Mouse (Mus musculus) liver, postnatal 0 days (tissue): Measurements from ENCODE around the gene Samd15. TPM values are rescaled to one million over a fixed set of nuclear protein-coding genes. Genes with fewer than 3 reads are reported as not detected.
A peak's percentile ranks its signal among the peaks of the same experiment; 100 is the strongest.

Experiments
- ATAC-seq: fragments of 200-750 bp; cut with Nextera tagmentation; 2 replicates; pipeline ENCODE4 v1.8.0; 2017; ENCODE audit warnings: mild to moderate bottlenecking, moderate library complexity
- DNase-seq: peaks from one replicate; pipeline ENCODE4 v3.0.0-alpha.2; 2016
- H3K27ac ChIP-seq: fragments of 300-500 bp; sonication (generic); 2 replicates; pipeline ENCODE4 v1.5.1; 2014; ENCODE audit warnings: antibody characterized with exemption, moderate library complexity, mild to moderate bottlenecking, low read depth
- H3K27me3 ChIP-seq: fragments of 300-500 bp; sonication (generic); 2 replicates; pipeline ENCODE4 v1.6.1; 2014; ENCODE audit warnings: low read length, control low read depth, mixed read lengths; ENCODE audit not compliant: insufficient read depth
- H3K36me3 ChIP-seq: fragments of 300-500 bp; sonication (generic); replicated peaks from 2 replicates; pipeline ENCODE4 v1.6.1; 2014; ENCODE audit warnings: mild to moderate bottlenecking, control low read depth, low read length, moderate library complexity, mixed read lengths; ENCODE audit not compliant: insufficient read depth
- H3K4me1 ChIP-seq: fragments of 300-500 bp; sonication (generic); 2 replicates; pipeline ENCODE4 v1.6.1; 2014; ENCODE audit warnings: antibody characterized with exemption, mild to moderate bottlenecking, control low read depth; ENCODE audit not compliant: insufficient read depth
- H3K4me2 ChIP-seq: fragments of 300-500 bp; sonication (generic); 2 replicates; pipeline ENCODE4 v1.6.1; 2014; ENCODE audit warnings: low read depth, mild to moderate bottlenecking, low read length, moderate library complexity, mixed read lengths
- H3K4me3 ChIP-seq: fragments of 300-500 bp; sonication (generic); 2 replicates; pipeline ENCODE4 v1.5.1; 2014; ENCODE audit warnings: low read depth, low read length
- H3K9ac ChIP-seq: fragments of 300-500 bp; sonication (generic); replicated peaks from 2 replicates; pipeline ENCODE4 v1.6.1; 2014; ENCODE audit warnings: mild to moderate bottlenecking, moderate library complexity
- H3K9me3 ChIP-seq: fragments of 300-500 bp; sonication (generic); 2 replicates; pipeline ENCODE4 v1.6.1; 2016; ENCODE audit warnings: mild to moderate bottlenecking, control low read depth, low read length, mixed read lengths
- CTCF ChIP-seq: sonication (generic); IDR thresholded peaks from 2 replicates; pipeline ENCODE4 v1.5.1; 2016; ENCODE audit warnings: antibody characterized with exemption, low read depth
- EP300 ChIP-seq: IDR thresholded peaks from 2 replicates; pipeline ENCODE4 v1.6.1; 2016; ENCODE audit warnings: antibody characterized with exemption, low read depth, mild to moderate bottlenecking
- WGBS: fragments of 180-500 bp; shearing (Covaris S2); extraction: QIAGEN DNeasy Blood & Tissue Kit; methylation state at CpG from one replicate; pipeline ENCODE4 v1.1.7; 2014; ENCODE audit not compliant: insufficient replicate concordance; 5-methylcytosine and 5-hydroxymethylcytosine counted together
- polyA plus RNA-seq: library from polyadenylated mRNA; unstranded; fragments of >200 nt; fragmentation: Nextera tagmentation; extraction: Ambion mirVana; gene quantifications from 2 replicates; pipeline ENCODE4 v1.2.1, GENCODE M21; 2015

Samd15 gene
- polyA plus RNA-seq, 1 experiment from 2014 or later, result 2.8 TPM

- TF ChIP-seq EP300 (no peak), CTCF (no peak)
- Histone ChIP-seq H3K4me1 (no peaks in the 10 kb centered on the region), H3K4me2 (no peak overlapping the region), H3K9ac (no peak overlapping the region), H3K4me3 (no peak overlapping the region), H3K9me3 (no peaks in the 10 kb centered on the region), H3K36me3 (no peaks in the 10 kb centered on the region), H3K27me3 (no peaks in the 10 kb centered on the region), H3K27ac (no peak overlapping the region)
- ATAC-seq (no peak), DNase-seq (no peak)
- 68% methylated on average over 7 of the region's 7 CpGs for WGBS
These were observed 19.8 kb downstream of the Samd15 start for GRCm38 (mm10) chr12:87219362-87219761.

GRCm38 (mm10) chr12:87224950-87225349 lies 25.4 kb downstream of the Samd15 start:
- Histone ChIP-seq H3K4me3 (no peak overlapping the region), H3K27ac (no peak overlapping the region), H3K9me3 (peaks cover 2% of the 10 kb centered on the region; the same call in 1 of the 2 replicates), H3K4me2 (no peak overlapping the region), H3K27me3 (no peaks in the 10 kb centered on the region), H3K4me1 (peaks cover 4% of the 10 kb centered on the region; the same call in 1 of the 2 replicates), H3K9ac (no peak overlapping the region), H3K36me3 (no peaks in the 10 kb centered on the region)
- 59% methylated on average over 10 of the region's 10 CpGs for WGBS
- TF ChIP-seq CTCF (no peak), EP300 (no peak)
- ATAC-seq, result no peak
- DNase-seq, result no peak

GRCm38 (mm10) chr12:87226801-87227200 lies 27.3 kb downstream of the Samd15 start:
- Histone ChIP-seq H3K36me3 (no peaks in the 10 kb centered on the region), H3K4me3 (no peak overlapping the region), H3K27ac (no peak overlapping the region), H3K4me2 (no peak overlapping the region), H3K9me3 (peaks cover 2% of the 10 kb centered on the region; the same call in 1 of the 2 replicates), H3K27me3 (no peaks in the 10 kb centered on the region), H3K4me1 (peaks cover 4% of the 10 kb centered on the region; the same call in 1 of the 2 replicates), H3K9ac (no peak overlapping the region)
- TF ChIP-seq EP300, result no peak
- no peak; the same call in 1 of the 2 replicates for TF ChIP-seq CTCF
- no peak for ATAC-seq
- DNase-seq, result no peak
- 61% methylated on average over 7 of the region's 7 CpGs for WGBS

- H3K36me3 ChIP-seq, result no peaks in the 10 kb centered on the region
- no peak overlapping the region for H3K9ac ChIP-seq
- peaks cover 2% of the 10 kb centered on the region; the same call in 1 of the 2 replicates for H3K9me3 ChIP-seq
- peaks cover 4% of the 10 kb centered on the region; the same call in 1 of the 2 replicates for H3K4me1 ChIP-seq
- H3K27ac ChIP-seq, result no peak overlapping the region
- H3K4me2 ChIP-seq, result no peak overlapping the region
- DNase-seq, result no peak
- no peak overlapping the region for H3K4me3 ChIP-seq
- ATAC-seq, result no peak
- H3K27me3 ChIP-seq, result no peaks in the 10 kb centered on the region
- WGBS, result 71% methylated on average over 2 of the region's 2 CpGs
- TF ChIP-seq EP300 (no peak), CTCF (no peak)
These were observed 30.1 kb downstream of the Samd15 start for GRCm38 (mm10) chr12:87229633-87230032.

GRCm38 (mm10) chr12:87230379-87230895 lies 30.9 kb downstream of the Samd15 start:
- TF ChIP-seq CTCF (no peak), EP300 (no peak)
- no peak for DNase-seq
- H3K27me3 ChIP-seq, result no peaks in the 10 kb centered on the region
- no peak overlapping the region for H3K4me3 ChIP-seq
- no peak for ATAC-seq
- H3K9me3 ChIP-seq, result peaks cover 2% of the 10 kb centered on the region; the same call in 1 of the 2 replicates
- no peak overlapping the region for H3K9ac ChIP-seq
- H3K4me2 ChIP-seq, result no peak overlapping the region
- no peak overlapping the region for H3K27ac ChIP-seq
- no peaks in the 10 kb centered on the region for H3K36me3 ChIP-seq
- no peaks in the 10 kb centered on the region for H3K4me1 ChIP-seq

GRCm38 (mm10) chr12:87236882-87237483 lies 37.5 kb downstream of the Samd15 start:
- H3K9me3 ChIP-seq, result no peaks in the 10 kb centered on the region
- H3K4me2 ChIP-seq, result no peak overlapping the region
- no peaks in the 10 kb centered on the region for H3K27me3 ChIP-seq
- no peak for DNase-seq
- peaks cover 17% of the 10 kb centered on the region for H3K36me3 ChIP-seq
- TF ChIP-seq CTCF (no peak), EP300 (no peak)
- ATAC-seq, result no peak
- no peak overlapping the region for H3K9ac ChIP-seq
- peak overlapping the region; percentile 57 for H3K27ac ChIP-seq
- H3K4me1 ChIP-seq, result no peaks in the 10 kb centered on the region
- WGBS, result 41% methylated on average over 5 of the region's 5 CpGs
- H3K4me3 ChIP-seq, result no peak overlapping the region
